Mouse (Mus musculus): ENCODE data around the gene Pitpnc1. TPM values are rescaled to one million over a fixed set of nuclear protein-coding genes. Genes with fewer than 3 reads are reported as not detected.

Pitpnc1 gene
- polyA plus RNA-seq, 1 experiment, result 30.0 TPM

DNA sequence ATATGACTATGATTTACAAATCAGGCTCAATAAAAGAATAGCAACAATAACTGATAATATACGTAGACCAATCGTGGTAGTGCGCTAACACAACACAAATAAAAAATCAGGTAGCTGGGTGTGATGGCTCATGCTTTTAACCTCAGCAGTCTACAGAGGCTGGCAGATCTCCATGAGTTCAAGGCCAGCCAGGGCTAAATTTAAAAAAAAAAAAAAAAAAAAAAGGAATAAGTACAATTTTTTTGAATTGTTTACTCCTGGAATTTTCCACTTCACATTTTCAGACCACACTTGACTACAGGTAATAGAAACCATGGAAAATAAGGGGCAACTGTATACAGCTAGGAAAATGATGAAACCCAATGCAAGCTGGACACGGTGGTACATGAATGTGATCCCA is 97.3 kb downstream of the Pitpnc1 start:
- TF ChIP-seq CTCF (IDR thresholded peaks at IDR 0.05; ENCODE audit: borderline replicate concordance, insufficient read depth, low read depth, low read length), result no peak
- TF ChIP-seq POLR2A (IDR thresholded peaks at IDR 0.05; ENCODE audit: borderline replicate concordance, insufficient read depth, low read length), result no peak
- H3K4me1 ChIP-seq (ENCODE audit: control insufficient read depth, insufficient read depth, low read length), result peaks cover 5% of the 10 kb centered on the region; the same call in 1 of the 2 replicates
- H3K4me3 ChIP-seq (replicated peaks; ENCODE audit: insufficient read depth, low read depth, low read length), result no peak overlapping the region
- no peaks in the 10 kb centered on the region for H3K27me3 ChIP-seq (ENCODE audit: control insufficient read depth, insufficient read depth, low read length)
- 93% methylated on average over 4 of the region's 4 CpGs for WGBS
- no peak for DNase-seq
- H3K27ac ChIP-seq (ENCODE audit: insufficient read depth, low read length), result no peak overlapping the region

- DNase-seq, result no peak
- WGBS, result 85% methylated on average over 7 of the region's 7 CpGs
Measured at GRCm38 (mm10) chr11:107372688-107373087, 97.8 kb downstream of the Pitpnc1 start.

GRCm38 (mm10) chr11:107370476-107370875 is 100.0 kb downstream of the Pitpnc1 start:
- 89% methylated on average over 3 of the region's 3 CpGs for WGBS
- no peak overlapping the region for H3K4me3 ChIP-seq (replicated peaks; ENCODE audit: insufficient read depth, low read depth, low read length)
- H3K4me1 ChIP-seq (ENCODE audit: control insufficient read depth, insufficient read depth, low read length), result peaks cover 5% of the 10 kb centered on the region; the same call in 1 of the 2 replicates
- no peak overlapping the region for H3K27ac ChIP-seq (ENCODE audit: insufficient read depth, low read length)
- no peak for TF ChIP-seq POLR2A (IDR thresholded peaks at IDR 0.05; ENCODE audit: borderline replicate concordance, insufficient read depth, low read length)
- no peak for TF ChIP-seq CTCF (IDR thresholded peaks at IDR 0.05; ENCODE audit: borderline replicate concordance, insufficient read depth, low read depth, low read length)
- no peak for DNase-seq
- no peaks in the 10 kb centered on the region for H3K27me3 ChIP-seq (ENCODE audit: control insufficient read depth, insufficient read depth, low read length)

More at GRCm38 (mm10) chr11:107372688-107373087, 97.8 kb downstream of the Pitpnc1 start:
- no peaks in the 10 kb centered on the region for H3K27me3 ChIP-seq (ENCODE audit: control insufficient read depth, insufficient read depth, low read length)
- peaks cover 5% of the 10 kb centered on the region; the same call in 1 of the 2 replicates for H3K4me1 ChIP-seq (ENCODE audit: control insufficient read depth, insufficient read depth, low read length)
- H3K27ac ChIP-seq (ENCODE audit: insufficient read depth, low read length), result no peak overlapping the region
- H3K4me3 ChIP-seq (replicated peaks; ENCODE audit: insufficient read depth, low read depth, low read length), result no peak overlapping the region
- TF ChIP-seq POLR2A (IDR thresholded peaks at IDR 0.05; ENCODE audit: borderline replicate concordance, insufficient read depth, low read length), result no peak
- TF ChIP-seq CTCF (IDR thresholded peaks at IDR 0.05; ENCODE audit: borderline replicate concordance, insufficient read depth, low read depth, low read length), result no peak

GRCm38 (mm10) chr11:107369661-107370060 is 100.8 kb downstream of the Pitpnc1 start:
- WGBS, result over 99% methylated on average over 6 of the region's 6 CpGs
- Histone ChIP-seq H3K4me1 (ENCODE audit: control insufficient read depth, insufficient read depth, low read length) (peaks cover 3% of the 10 kb centered on the region; the same call in 1 of the 2 replicates), H3K4me3 (replicated peaks; ENCODE audit: insufficient read depth, low read depth, low read length) (no peak overlapping the region), H3K27ac (ENCODE audit: insufficient read depth, low read length) (no peak overlapping the region), H3K27me3 (ENCODE audit: control insufficient read depth, insufficient read depth, low read length) (no peaks in the 10 kb centered on the region)
- no peak for DNase-seq
- TF ChIP-seq POLR2A (IDR thresholded peaks at IDR 0.05; ENCODE audit: borderline replicate concordance, insufficient read depth, low read length) (no peak), CTCF (IDR thresholded peaks at IDR 0.05; ENCODE audit: borderline replicate concordance, insufficient read depth, low read depth, low read length) (no peak)

GRCm38 (mm10) chr11:107365938-107366712 is 104.4 kb downstream of the Pitpnc1 start:
- Histone ChIP-seq H3K27me3 (ENCODE audit: control insufficient read depth, insufficient read depth, low read length) (no peaks in the 10 kb centered on the region), H3K27ac (ENCODE audit: insufficient read depth, low read length) (no peak overlapping the region), H3K4me3 (replicated peaks; ENCODE audit: insufficient read depth, low read depth, low read length) (no peak overlapping the region), H3K4me1 (ENCODE audit: control insufficient read depth, insufficient read depth, low read length) (peaks cover 3% of the 10 kb centered on the region; the same call in 1 of the 2 replicates)
- WGBS, result 80% methylated on average over 13 of the region's 13 CpGs
- no peak for DNase-seq
- TF ChIP-seq CTCF (IDR thresholded peaks at IDR 0.05; ENCODE audit: borderline replicate concordance, insufficient read depth, low read depth, low read length) (no peak), POLR2A (IDR thresholded peaks at IDR 0.05; ENCODE audit: borderline replicate concordance, insufficient read depth, low read length) (no peak)

DNA sequence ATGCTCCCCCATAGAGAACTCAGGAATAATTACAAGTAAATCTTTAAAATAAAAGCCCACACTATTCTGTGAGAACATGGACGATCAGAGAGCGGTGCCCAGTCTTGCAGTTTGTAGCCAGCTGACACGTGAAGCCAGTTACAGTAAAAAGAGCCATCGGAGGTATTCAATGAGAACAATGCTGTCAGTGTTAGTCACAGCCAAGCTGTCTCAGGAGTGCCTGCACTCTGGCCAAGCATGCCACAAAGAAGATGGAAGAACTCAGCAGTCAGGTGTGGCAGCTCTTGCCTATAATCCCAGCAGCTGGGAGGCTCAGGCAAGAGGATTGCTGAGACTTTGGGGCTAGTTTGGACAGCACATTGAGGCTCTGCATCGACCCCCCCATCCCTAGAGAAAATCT is 111.8 kb downstream of the Pitpnc1 start:
- Histone ChIP-seq H3K27ac (ENCODE audit: insufficient read depth, low read length) (no peak overlapping the region), H3K4me3 (replicated peaks; ENCODE audit: insufficient read depth, low read depth, low read length) (no peak overlapping the region), H3K4me1 (ENCODE audit: control insufficient read depth, insufficient read depth, low read length) (peaks cover 33% of the 10 kb centered on the region), H3K27me3 (ENCODE audit: control insufficient read depth, insufficient read depth, low read length) (no peaks in the 10 kb centered on the region)
- no peak for TF ChIP-seq CTCF (IDR thresholded peaks at IDR 0.05; ENCODE audit: borderline replicate concordance, insufficient read depth, low read depth, low read length)
- TF ChIP-seq POLR2A (IDR thresholded peaks at IDR 0.05; ENCODE audit: borderline replicate concordance, insufficient read depth, low read length), result no peak
- WGBS, result 18% methylated on average over 5 of the region's 5 CpGs
- DNase-seq, result peak; percentile 40 to 43

GRCm38 (mm10) chr11:107356224-107356623 is 114.3 kb downstream of the Pitpnc1 start:
- 33% methylated on average over 7 of the region's 7 CpGs for WGBS

GRCm38 (mm10) chr11:107355526-107355925 is 115.0 kb downstream of the Pitpnc1 start:
- TF ChIP-seq CTCF (IDR thresholded peaks at IDR 0.05; ENCODE audit: borderline replicate concordance, insufficient read depth, low read depth, low read length) (no peak), POLR2A (IDR thresholded peaks at IDR 0.05; ENCODE audit: borderline replicate concordance, insufficient read depth, low read length) (no peak)
- Histone ChIP-seq H3K4me1 (ENCODE audit: control insufficient read depth, insufficient read depth, low read length) (peaks cover 33% of the 10 kb centered on the region), H3K27me3 (ENCODE audit: control insufficient read depth, insufficient read depth, low read length) (no peaks in the 10 kb centered on the region), H3K4me3 (replicated peaks; ENCODE audit: insufficient read depth, low read depth, low read length) (no peak overlapping the region), H3K27ac (ENCODE audit: insufficient read depth, low read length) (no peak overlapping the region)
- DNase-seq, result no peak
- 54% methylated on average over 3 of the region's 3 CpGs for WGBS

More at GRCm38 (mm10) chr11:107356224-107356623, 114.3 kb downstream of the Pitpnc1 start:
- peak; percentile 39 to 70 for DNase-seq
- TF ChIP-seq POLR2A (IDR thresholded peaks at IDR 0.05; ENCODE audit: borderline replicate concordance, insufficient read depth, low read length) (no peak), CTCF (IDR thresholded peaks at IDR 0.05; ENCODE audit: borderline replicate concordance, insufficient read depth, low read depth, low read length) (no peak)
- no peaks in the 10 kb centered on the region for H3K27me3 ChIP-seq (ENCODE audit: control insufficient read depth, insufficient read depth, low read length)
- H3K27ac ChIP-seq (ENCODE audit: insufficient read depth, low read length), result no peak overlapping the region; the same call in 1 of the 2 replicates
- H3K4me3 ChIP-seq (replicated peaks; ENCODE audit: insufficient read depth, low read depth, low read length), result no peak overlapping the region
- peaks cover 33% of the 10 kb centered on the region for H3K4me1 ChIP-seq (ENCODE audit: control insufficient read depth, insufficient read depth, low read length)
